Mouse (Mus musculus): ENCODE results near the gene Ddi2. TPM values are rescaled to one million over a fixed set of nuclear protein-coding genes. Genes with fewer than 3 reads are reported as not detected.

The Ddi2 gene
- total and polyA plus RNA-seq, 2 experiments from 2014 or later: 11.5 to 32.8 TPM

DNA sequence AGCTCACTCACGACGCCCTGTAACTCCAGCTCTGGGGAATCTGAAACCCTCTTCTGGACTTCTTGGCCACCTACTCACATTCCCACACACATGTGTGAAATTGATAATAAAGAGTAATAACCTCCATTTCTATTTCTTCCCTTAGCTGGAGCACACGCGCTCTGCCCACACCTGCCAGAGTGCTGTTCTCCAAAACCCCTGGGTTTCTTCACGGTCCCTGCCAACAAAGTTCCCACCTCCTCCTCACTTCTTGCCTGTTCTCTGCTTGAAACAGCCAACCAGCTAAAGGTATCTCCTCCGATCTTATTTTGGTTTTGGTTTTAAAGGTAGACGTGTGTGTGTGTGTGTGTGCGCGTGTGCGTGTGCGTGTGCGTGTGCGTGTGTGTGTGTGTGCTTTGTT is 7.2 kb upstream of the Ddi2 start:
- Histone ChIP-seq H3K4me2 (ENCODE audit: low read depth, low read length) (no peak overlapping the region), H3K9me3 (replicated peaks; ENCODE audit: control insufficient read depth, low read length) (no peaks in the 10 kb centered on the region), H3K9ac (replicated peaks; ENCODE audit: low read depth, low read length) (no peak overlapping the region), H3K27ac (ENCODE audit: low read depth) (no peak overlapping the region), H3K4me1 (ENCODE audit: control insufficient read depth, insufficient read depth) (no peaks in the 10 kb centered on the region; the same call in 1 of the 2 replicates), H3K36me3 (replicated peaks; ENCODE audit: control insufficient read depth, insufficient read depth, low read length) (no peaks in the 10 kb centered on the region), H3K27me3 (ENCODE audit: control insufficient read depth, insufficient read depth, low read length) (no peaks in the 10 kb centered on the region), H3K4me3 (ENCODE audit: low read depth, low read length) (no peak overlapping the region)
- DNase-seq (ENCODE audit: low spot score) (no peak), ATAC-seq (ENCODE audit: insufficient read depth, low read depth) (no peak)
- 78% methylated on average over 13 of the region's 13 CpGs for WGBS
- no peak for TF ChIP-seq CTCF (IDR thresholded peaks at IDR 0.05; ENCODE audit: low read depth)
- TF ChIP-seq EP300 (IDR thresholded peaks at IDR 0.05; ENCODE audit: low read depth): no peak

DNA sequence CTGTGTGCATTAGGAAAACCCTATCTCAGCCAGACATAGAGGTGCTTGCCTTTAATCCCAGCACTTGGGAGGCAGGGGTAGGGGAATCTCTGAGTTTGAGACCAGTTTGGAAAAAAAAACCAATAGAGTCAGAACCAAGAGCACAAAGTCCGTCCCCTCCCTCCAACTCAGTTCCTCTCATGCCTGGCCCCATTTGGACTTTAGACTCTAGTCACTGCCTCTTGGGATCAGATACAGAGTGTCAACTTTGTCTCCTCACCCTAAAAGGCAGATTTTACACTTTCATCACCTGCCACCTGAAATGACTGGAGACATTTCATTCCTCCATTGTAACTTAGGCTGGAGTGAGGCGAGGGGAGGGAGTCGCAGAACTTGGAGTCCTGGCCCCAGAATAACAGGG is 6.0 kb upstream of the Ddi2 start:
- Histone ChIP-seq H3K4me3 (ENCODE audit: low read depth, low read length) (no peak overlapping the region), H3K27ac (ENCODE audit: low read depth) (no peak overlapping the region), H3K4me2 (ENCODE audit: low read depth, low read length) (no peak overlapping the region), H3K36me3 (replicated peaks; ENCODE audit: control insufficient read depth, insufficient read depth, low read length) (no peaks in the 10 kb centered on the region), H3K9ac (replicated peaks; ENCODE audit: low read depth, low read length) (no peak overlapping the region), H3K27me3 (ENCODE audit: control insufficient read depth, insufficient read depth, low read length) (no peaks in the 10 kb centered on the region), H3K4me1 (ENCODE audit: control insufficient read depth, insufficient read depth) (no peaks in the 10 kb centered on the region), H3K9me3 (replicated peaks; ENCODE audit: control insufficient read depth, low read length) (no peaks in the 10 kb centered on the region)
- no peak for DNase-seq (ENCODE audit: low spot score)
- 80% methylated on average over 3 of the region's 3 CpGs for WGBS
- TF ChIP-seq EP300 (IDR thresholded peaks at IDR 0.05; ENCODE audit: low read depth) (no peak), CTCF (IDR thresholded peaks at IDR 0.05; ENCODE audit: low read depth) (no peak)
- ATAC-seq (ENCODE audit: insufficient read depth, low read depth): no peak

DNA sequence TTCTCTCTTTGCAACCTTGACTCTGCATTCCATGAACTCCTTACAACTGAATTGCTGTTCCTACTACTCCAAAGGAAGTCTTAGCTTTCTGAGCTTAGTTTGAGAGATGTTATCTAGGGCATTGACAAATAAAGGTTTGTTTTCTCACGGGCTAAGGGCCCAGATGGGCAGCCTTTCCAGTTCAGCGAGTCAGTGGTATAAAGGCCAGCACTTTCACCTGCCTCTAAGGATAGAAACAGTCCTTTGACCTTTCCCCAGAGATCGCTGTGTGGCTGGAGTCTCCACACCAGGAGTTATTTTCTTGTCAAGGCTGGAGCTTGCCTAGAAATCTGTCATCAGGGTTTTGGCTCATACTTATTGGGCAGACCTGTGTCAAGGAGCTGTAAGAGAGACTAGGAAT is 2.5 kb upstream of the Ddi2 start:
- Histone ChIP-seq H3K27ac (ENCODE audit: low read depth) (no peak overlapping the region), H3K4me3 (ENCODE audit: low read depth, low read length) (no peak overlapping the region), H3K36me3 (replicated peaks; ENCODE audit: control insufficient read depth, insufficient read depth, low read length) (no peaks in the 10 kb centered on the region), H3K27me3 (ENCODE audit: control insufficient read depth, insufficient read depth, low read length) (no peaks in the 10 kb centered on the region), H3K4me1 (ENCODE audit: control insufficient read depth, insufficient read depth) (peaks cover 22% of the 10 kb centered on the region), H3K9me3 (replicated peaks; ENCODE audit: control insufficient read depth, low read length) (no peaks in the 10 kb centered on the region), H3K4me2 (ENCODE audit: low read depth, low read length) (no peak overlapping the region), H3K9ac (replicated peaks; ENCODE audit: low read depth, low read length) (no peak overlapping the region)
- ATAC-seq (ENCODE audit: insufficient read depth, low read depth): no peak
- DNase-seq (ENCODE audit: low spot score): no peak
- TF ChIP-seq CTCF (IDR thresholded peaks at IDR 0.05; ENCODE audit: low read depth) (no peak), EP300 (IDR thresholded peaks at IDR 0.05; ENCODE audit: low read depth) (no peak)
- WGBS: 46% methylated on average over 3 of the region's 3 CpGs

DNA sequence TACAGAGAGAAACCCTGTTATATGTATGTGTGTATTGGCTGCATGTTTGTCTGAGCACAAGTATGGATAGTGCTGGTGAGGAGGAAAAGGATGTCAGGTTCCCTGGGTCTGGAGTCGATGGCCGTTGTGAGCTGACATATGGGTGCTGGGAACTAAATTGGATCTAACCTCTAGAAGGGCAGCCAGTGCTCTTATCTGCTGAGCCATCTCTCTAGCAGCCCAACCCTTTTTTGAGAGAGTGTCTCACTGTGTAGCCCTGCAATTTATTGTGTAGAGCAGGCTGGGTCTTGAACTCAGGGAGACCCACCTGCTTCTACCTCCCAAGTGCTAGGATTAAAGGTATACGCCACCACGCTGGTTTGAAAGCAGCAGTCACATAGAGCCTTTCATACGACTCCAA is 2.1 kb upstream of the Ddi2 start:
- Histone ChIP-seq H3K4me3 (ENCODE audit: low read depth, low read length) (no peak overlapping the region), H3K36me3 (replicated peaks; ENCODE audit: control insufficient read depth, insufficient read depth, low read length) (no peaks in the 10 kb centered on the region), H3K27me3 (ENCODE audit: control insufficient read depth, insufficient read depth, low read length) (no peaks in the 10 kb centered on the region), H3K9ac (replicated peaks; ENCODE audit: low read depth, low read length) (no peak overlapping the region), H3K4me2 (ENCODE audit: low read depth, low read length) (no peak overlapping the region), H3K4me1 (ENCODE audit: control insufficient read depth, insufficient read depth) (peaks cover 26% of the 10 kb centered on the region), H3K9me3 (replicated peaks; ENCODE audit: control insufficient read depth, low read length) (no peaks in the 10 kb centered on the region), H3K27ac (ENCODE audit: low read depth) (no peak overlapping the region)
- TF ChIP-seq EP300 (IDR thresholded peaks at IDR 0.05; ENCODE audit: low read depth) (no peak), CTCF (IDR thresholded peaks at IDR 0.05; ENCODE audit: low read depth) (no peak)
- WGBS: 81% methylated on average over 5 of the region's 5 CpGs
- DNase-seq (ENCODE audit: low spot score) (no peak), ATAC-seq (ENCODE audit: insufficient read depth, low read depth) (no peak)

GRCm38 (mm10) chr4:141724594-141724993 is 1.4 kb upstream of the Ddi2 start:
- H3K4me1 ChIP-seq (ENCODE audit: control insufficient read depth, insufficient read depth): peaks cover 29% of the 10 kb centered on the region
- 51% methylated on average over 11 of the region's 11 CpGs for WGBS
- no peak overlapping the region for H3K4me2 ChIP-seq (ENCODE audit: low read depth, low read length)
- H3K27ac ChIP-seq (ENCODE audit: low read depth): no peak overlapping the region
- 0 out of 2 replicates have a peak, but pooled peaks cover 5% of the 10 kb centered on the region for H3K36me3 ChIP-seq (replicated peaks; ENCODE audit: control insufficient read depth, insufficient read depth, low read length)
- TF ChIP-seq CTCF (IDR thresholded peaks at IDR 0.05; ENCODE audit: low read depth) (no peak), EP300 (IDR thresholded peaks at IDR 0.05; ENCODE audit: low read depth) (no peak)
- DNase-seq (ENCODE audit: low spot score) (no peak), ATAC-seq (ENCODE audit: insufficient read depth, low read depth) (no peak)
- H3K27me3 ChIP-seq (ENCODE audit: control insufficient read depth, insufficient read depth, low read length): no peaks in the 10 kb centered on the region
- no peak overlapping the region for H3K9ac ChIP-seq (replicated peaks; ENCODE audit: low read depth, low read length)
- H3K4me3 ChIP-seq (ENCODE audit: low read depth, low read length): no peak overlapping the region
- no peaks in the 10 kb centered on the region for H3K9me3 ChIP-seq (replicated peaks; ENCODE audit: control insufficient read depth, low read length)

DNA sequence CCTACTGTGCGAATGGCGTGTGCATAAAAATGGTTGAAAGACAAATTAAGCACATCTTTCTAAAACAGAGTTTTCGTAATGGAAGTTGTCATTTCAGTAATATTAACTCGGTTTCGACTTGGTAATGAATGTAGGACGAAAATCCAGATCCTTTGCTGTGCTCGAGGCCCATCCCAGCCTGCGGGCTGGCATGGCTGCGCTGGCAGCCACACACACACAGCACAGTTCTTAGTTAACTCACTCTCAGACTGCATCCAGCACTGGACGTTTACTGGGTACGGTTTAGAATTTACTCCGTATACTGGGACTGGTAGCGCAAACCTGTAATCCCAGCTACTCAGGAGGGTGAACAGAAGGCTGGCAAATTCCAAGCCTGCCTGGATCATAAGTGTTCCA is 452 bp upstream of the Ddi2 start:
- TF ChIP-seq CTCF (IDR thresholded peaks at IDR 0.05; ENCODE audit: low read depth): no peak
- no peak for TF ChIP-seq EP300 (IDR thresholded peaks at IDR 0.05; ENCODE audit: low read depth)
- Histone ChIP-seq H3K4me1 (ENCODE audit: control insufficient read depth, insufficient read depth) (peaks cover 29% of the 10 kb centered on the region), H3K27me3 (ENCODE audit: control insufficient read depth, insufficient read depth, low read length) (no peaks in the 10 kb centered on the region), H3K9ac (replicated peaks; ENCODE audit: low read depth, low read length) (peak overlapping the region; percentile 80), H3K36me3 (replicated peaks; ENCODE audit: control insufficient read depth, insufficient read depth, low read length) (0 out of 2 replicates have a peak, but pooled peaks cover 5% of the 10 kb centered on the region), H3K4me2 (ENCODE audit: low read depth, low read length) (peak overlapping the region; percentile 83), H3K9me3 (replicated peaks; ENCODE audit: control insufficient read depth, low read length) (no peaks in the 10 kb centered on the region), H3K27ac (ENCODE audit: low read depth) (0 out of 2 replicates have a peak overlapping the region, but pooled peaks have one; percentile 39), H3K4me3 (ENCODE audit: low read depth, low read length) (peak overlapping the region; percentile 82)
- DNase-seq (ENCODE audit: low spot score) (no peak), ATAC-seq (ENCODE audit: insufficient read depth, low read depth) (peak; percentile 40; the same call in 1 of the 2 replicates)
- 6% methylated on average over 13 of the region's 13 CpGs for WGBS
